Mouse (Mus musculus) brain, embryonic 14.5 days (tissue): ENCODE measurements around the gene Krt39. TPM values are rescaled to one million over a fixed set of nuclear protein-coding genes. Genes with fewer than 3 reads are reported as not detected.

Source experiments
- DNase-seq: peaks from one replicate; pipeline ENCODE4 v3.0.0-alpha.2; 2011; ENCODE audit warnings: low read depth
- CTCF ChIP-seq: fragments of 200-500 bp; IDR thresholded peaks from 2 replicates; pipeline ENCODE4 v1.5.1; 2012; ENCODE audit warnings: inconsistent platforms, mild to moderate bottlenecking, moderate library complexity, borderline replicate concordance; ENCODE audit not compliant: insufficient read depth, insufficient read length; ENCODE audit errors: extremely low read depth
- POLR2A ChIP-seq: fragments of 200-500 bp; IDR thresholded peaks from 2 replicates; pipeline ENCODE4 v1.6.1; 2012; ENCODE audit warnings: mild to moderate bottlenecking, inconsistent platforms, borderline replicate concordance; ENCODE audit not compliant: poor library complexity, insufficient read depth, insufficient read length, severe bottlenecking; ENCODE audit errors: extremely low read depth
- polyA plus RNA-seq: library from polyadenylated mRNA; depleted of rRNA; stranded (reverse); fragments of >200 nt; gene quantifications from 2 replicates; pipeline ENCODE4 v1.2.3, GENCODE M21; 2012; rRNA removed

Gene Krt39
- polyA plus RNA-seq, 1 experiment = not detected

DNA sequence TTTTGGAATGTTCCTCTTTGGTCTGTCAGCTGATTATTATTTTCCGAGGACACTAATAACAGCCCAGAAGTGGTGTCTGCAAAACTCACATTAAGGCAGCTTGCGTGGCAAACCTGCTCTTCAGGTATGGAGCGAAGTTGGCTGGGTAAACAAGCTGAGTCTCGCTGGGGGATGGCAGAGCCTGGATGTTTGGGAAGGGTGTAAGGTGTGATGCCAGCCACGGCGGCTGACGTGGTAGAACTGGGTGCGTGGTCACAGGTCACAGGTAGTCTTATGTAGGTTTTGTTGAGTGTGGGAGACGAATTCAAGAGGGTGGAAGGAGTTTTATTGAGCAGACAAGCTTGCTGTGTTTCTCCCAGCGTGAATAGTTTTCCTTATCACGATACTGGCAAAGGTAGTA lies 52.6 kb downstream of the Krt39 start:
- TF ChIP-seq POLR2A (no peak), CTCF (no peak)
- DNase-seq = no peak

DNA sequence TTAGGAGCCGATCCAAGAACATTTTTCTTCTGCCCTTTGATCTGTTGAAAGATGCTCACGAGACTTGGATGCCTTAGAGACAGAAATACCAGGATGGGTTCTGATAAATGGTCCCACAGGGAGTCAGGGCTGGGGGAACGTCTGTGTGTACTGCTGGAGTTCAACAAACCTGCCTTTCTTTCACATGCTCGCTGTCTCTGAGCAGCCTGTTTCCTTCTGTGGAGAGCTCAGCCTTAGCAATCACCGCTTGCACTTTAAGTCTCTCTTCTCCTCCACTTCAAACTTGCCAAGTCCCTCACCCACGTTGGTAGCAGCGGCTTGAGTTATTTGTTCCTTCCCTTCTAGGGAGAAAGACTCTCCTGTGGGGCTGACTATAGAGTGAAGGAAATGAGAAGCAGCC lies 54.8 kb downstream of the Krt39 start:
- peak; percentile 36 for DNase-seq
- TF ChIP-seq CTCF (no peak), POLR2A (no peak)

DNA sequence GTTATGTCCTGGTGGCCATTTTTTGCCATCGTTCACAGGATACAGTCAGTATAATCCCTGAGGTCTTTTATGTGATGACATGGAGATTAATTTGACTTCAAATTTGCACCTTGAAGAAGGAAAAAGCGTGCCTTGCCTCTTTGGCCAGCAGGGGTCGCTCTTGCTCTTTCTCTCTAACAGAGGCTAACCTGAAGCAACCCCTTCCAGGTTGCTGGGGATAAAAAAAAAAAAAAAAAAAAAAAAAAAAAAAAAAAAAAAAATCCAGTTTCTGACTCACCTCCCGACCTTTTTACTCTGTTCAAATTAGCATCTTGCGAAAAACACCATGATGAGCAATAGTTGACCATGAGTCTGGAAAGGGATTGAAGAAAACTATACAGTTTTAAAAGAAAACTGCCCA lies 56.3 kb downstream of the Krt39 start:
- no peak for TF ChIP-seq POLR2A
- TF ChIP-seq CTCF = peak; percentile 86
- DNase-seq = peak; percentile 91

Other genes with a start within 250 kb of the Krt39 start
- 0.08 TPM in 1 of 2 replicates, not detected in the other for gene Krt24, start 236.1 kb downstream of the Krt39 start, polyA plus RNA-seq
- gene Krt25, start 198.4 kb downstream of the Krt39 start, polyA plus RNA-seq = 0.04 and 0.05 TPM in 2 replicates
- gene Krt26, start 183.4 kb downstream of the Krt39 start, polyA plus RNA-seq = 0.06 and 0.08 TPM in 2 replicates
- 0.05 TPM in 1 of 2 replicates, not detected in the other for gene Krt27, start 170.2 kb downstream of the Krt39 start, polyA plus RNA-seq
- 0.23 and 0.25 TPM in 2 replicates for gene Krt28, start 146.4 kb downstream of the Krt39 start, polyA plus RNA-seq
- 11.9 and 20.0 TPM in 2 replicates for gene Krt10, start 132.0 kb downstream of the Krt39 start, polyA plus RNA-seq
- gene Krt12, start 99.1 kb downstream of the Krt39 start, polyA plus RNA-seq = 0.04 and 0.05 TPM in 2 replicates
- gene Krt20, start 83.2 kb downstream of the Krt39 start, polyA plus RNA-seq = 0.14 TPM in 1 of 2 replicates, not detected in the other
- 0.08 TPM in 1 of 2 replicates, not detected in the other for gene Krt23, start 28.2 kb downstream of the Krt39 start, polyA plus RNA-seq
- not detected in 2 replicates for gene Krt40, start 21.8 kb upstream of the Krt39 start, polyA plus RNA-seq
- gene Krtap3-3, start 29.5 kb upstream of the Krt39 start, polyA plus RNA-seq = not detected in 2 replicates
- not detected in 2 replicates for gene Krtap3-2, start 35.5 kb upstream of the Krt39 start, polyA plus RNA-seq
- not detected in 2 replicates for gene Gm11939, start 38.1 kb upstream of the Krt39 start, polyA plus RNA-seq
- not detected in 2 replicates for gene Krtap3-1, start 45.3 kb upstream of the Krt39 start, polyA plus RNA-seq
- gene Krtap1-5, start 59.7 kb upstream of the Krt39 start, polyA plus RNA-seq = not detected in 2 replicates
- gene Krtap1-4, start 62.3 kb upstream of the Krt39 start, polyA plus RNA-seq = not detected in 2 replicates
- not detected in 2 replicates for gene Krtap1-3, start 70.0 kb upstream of the Krt39 start, polyA plus RNA-seq
- gene Krtap9-3, start 76.8 kb upstream of the Krt39 start, polyA plus RNA-seq = not detected in 2 replicates
- gene Gm11938, start 82.0 kb upstream of the Krt39 start, polyA plus RNA-seq = not detected in 2 replicates
- gene Gm11937, start 88.9 kb upstream of the Krt39 start, polyA plus RNA-seq = not detected in 2 replicates
- gene Krtap2-4, start 93.5 kb upstream of the Krt39 start, polyA plus RNA-seq = not detected in 2 replicates
- gene Gm11562, start 99.1 kb upstream of the Krt39 start, polyA plus RNA-seq = not detected in 2 replicates
- not detected in 2 replicates for gene Krtap4-1, start 106.9 kb upstream of the Krt39 start, polyA plus RNA-seq
- gene Krtap4-2, start 113.7 kb upstream of the Krt39 start, polyA plus RNA-seq = not detected in 2 replicates
- not detected in 2 replicates for gene Krtap4-7, start 122.8 kb upstream of the Krt39 start, polyA plus RNA-seq
- not detected in 2 replicates for gene Gm11555, start 128.9 kb upstream of the Krt39 start, polyA plus RNA-seq
- gene Gm11563, start 137.6 kb upstream of the Krt39 start, polyA plus RNA-seq = not detected in 2 replicates
- gene Krtap4-6, start 144.6 kb upstream of the Krt39 start, polyA plus RNA-seq = not detected in 2 replicates
- gene Gm14190, start 169.4 kb upstream of the Krt39 start, polyA plus RNA-seq = not detected in 2 replicates
- gene Gm14180, start 213.0 kb upstream of the Krt39 start, polyA plus RNA-seq = not detected in 2 replicates